Mouse (Mus musculus): ENCODE measurements at regions not wholly inside any gene's neighbourhood (a gene's known extent, or its start where the extent isn't known, plus 50 kb on each side); places are given as distances from the start of the nearest gene placed in this dataset.
A peak's percentile ranks its signal among the peaks of the same experiment; 100 is the strongest.

DNA sequence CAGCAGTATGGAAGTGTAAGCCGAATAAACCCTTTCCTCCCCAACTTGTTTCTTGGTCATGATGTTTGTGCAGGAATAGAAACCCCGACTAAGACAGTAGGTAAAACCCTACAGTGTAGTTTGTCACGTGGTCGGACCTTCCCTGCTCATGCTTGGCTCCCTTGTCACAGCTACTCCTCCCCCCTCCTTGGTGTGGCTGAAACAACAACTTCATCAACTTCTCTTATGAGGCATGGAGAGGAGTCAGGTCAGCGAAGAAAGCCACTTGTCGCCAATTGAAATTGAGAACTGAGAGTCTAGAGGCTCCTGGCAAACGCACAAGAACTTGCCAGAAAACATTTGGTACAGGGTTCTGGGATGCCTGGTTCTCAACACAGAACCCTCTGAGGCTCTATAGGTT, 214.1 kb downstream of the 4933412E24Rik start:
- ATAC-seq (replicated peaks; ENCODE audit: insufficient number of reproducible peaks, low FRiP score, low TSS enrichment, poor library complexity, severe bottlenecking) = peak; percentile 55; the same call in 1 of the 2 replicates

GRCm38 (mm10) chr15:59799124-59799815, 217.1 kb downstream of the 4933412E24Rik start:
- no peak for ATAC-seq (replicated peaks; ENCODE audit: insufficient number of reproducible peaks, low FRiP score, low TSS enrichment, poor library complexity, severe bottlenecking)

- no peak for ATAC-seq (replicated peaks; ENCODE audit: insufficient number of reproducible peaks, low FRiP score, low TSS enrichment, poor library complexity, severe bottlenecking)
Measured at GRCm38 (mm10) chr15:59798486-59798885, 217.9 kb downstream of the 4933412E24Rik start.

DNA sequence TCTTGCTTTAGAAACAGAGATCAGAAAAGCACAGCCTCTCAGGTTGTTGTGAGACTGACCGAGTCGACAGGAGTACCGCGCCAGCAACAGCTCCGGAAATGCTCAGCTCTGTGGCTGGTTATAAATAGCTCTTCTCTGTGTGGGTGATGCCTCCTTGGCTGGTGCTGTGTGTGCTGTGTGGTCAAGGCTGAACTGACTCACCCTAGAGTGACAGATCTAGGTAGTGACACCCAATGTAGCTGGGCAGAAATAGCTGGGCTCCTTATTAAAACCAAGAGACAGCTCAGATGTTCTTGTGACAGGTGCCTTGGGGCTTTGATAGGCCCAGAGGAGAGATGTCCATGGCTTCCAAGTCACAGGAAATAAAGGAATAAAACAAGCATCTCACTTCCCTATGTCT, 220.7 kb downstream of the 4933412E24Rik start:
- peak; percentile 98 for ATAC-seq (replicated peaks; ENCODE audit: insufficient number of reproducible peaks, low FRiP score, low TSS enrichment, poor library complexity, severe bottlenecking)

GRCm38 (mm10) chr15:59794871-59795270, 221.5 kb downstream of the 4933412E24Rik start:
- no peak for ATAC-seq (replicated peaks; ENCODE audit: insufficient number of reproducible peaks, low FRiP score, low TSS enrichment, poor library complexity, severe bottlenecking)

GRCm38 (mm10) chr15:59786706-59787425, 229.5 kb downstream of the 4933412E24Rik start:
- no peak for ATAC-seq (replicated peaks; ENCODE audit: insufficient number of reproducible peaks, low FRiP score, low TSS enrichment, poor library complexity, severe bottlenecking)

- no peak for ATAC-seq (replicated peaks; ENCODE audit: insufficient number of reproducible peaks, low FRiP score, low TSS enrichment, poor library complexity, severe bottlenecking)
Measured at GRCm38 (mm10) chr15:59785981-59786380, 230.4 kb downstream of the 4933412E24Rik start.

DNA sequence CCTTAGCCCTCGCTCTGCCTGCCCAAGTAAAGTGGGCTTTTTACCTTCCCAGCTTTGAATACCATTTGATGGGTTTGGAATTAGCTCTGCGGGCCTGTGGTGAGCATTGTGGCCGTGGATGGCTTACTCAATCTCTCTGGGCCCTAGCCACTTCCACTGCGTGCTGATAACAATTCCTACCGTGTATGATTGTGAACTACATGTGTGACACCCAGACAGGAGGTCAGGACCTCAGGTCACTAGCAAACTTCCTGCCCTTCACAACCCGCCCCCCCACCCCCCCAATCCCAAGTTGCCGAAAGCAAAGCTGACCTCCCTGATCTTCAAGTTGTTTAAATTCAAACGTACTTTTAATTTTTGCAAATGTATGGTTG, 231.9 kb downstream of the 4933412E24Rik start:
- no peak; the same call in 1 of the 2 replicates for ATAC-seq (replicated peaks; ENCODE audit: insufficient number of reproducible peaks, low FRiP score, low TSS enrichment, poor library complexity, severe bottlenecking)

GRCm38 (mm10) chr15:59783782-59784555, 232.4 kb downstream of the 4933412E24Rik start:
- ATAC-seq (replicated peaks; ENCODE audit: insufficient number of reproducible peaks, low FRiP score, low TSS enrichment, poor library complexity, severe bottlenecking) = peak; percentile 83

GRCm38 (mm10) chr15:59783393-59783781, 233.0 kb downstream of the 4933412E24Rik start:
- ATAC-seq (replicated peaks; ENCODE audit: insufficient number of reproducible peaks, low FRiP score, low TSS enrichment, poor library complexity, severe bottlenecking) = no peak

DNA sequence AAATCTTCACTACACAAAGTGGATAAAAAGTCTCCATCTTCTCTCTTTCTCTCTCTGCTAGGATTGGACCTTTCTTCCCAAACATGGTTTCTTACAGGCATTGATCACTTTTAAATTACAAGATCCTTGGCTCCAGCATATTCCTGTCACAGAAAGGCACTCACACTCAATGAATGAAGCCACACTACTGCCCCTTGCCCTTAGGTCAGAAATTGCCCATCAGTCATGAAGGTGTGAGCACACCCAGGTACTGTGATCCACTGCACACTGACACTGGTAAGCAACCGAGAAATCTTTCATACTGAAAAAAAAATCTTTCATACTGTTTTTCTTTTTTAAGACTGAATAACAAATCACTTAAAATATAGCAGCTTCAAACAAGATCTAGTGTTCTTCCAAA, 235.9 kb downstream of the 4933412E24Rik start:
- ATAC-seq (replicated peaks; ENCODE audit: insufficient number of reproducible peaks, low FRiP score, low TSS enrichment, poor library complexity, severe bottlenecking) = no peak

GRCm38 (mm10) chr15:59777307-59777871, 239.0 kb downstream of the 4933412E24Rik start:
- ATAC-seq (replicated peaks; ENCODE audit: insufficient number of reproducible peaks, low FRiP score, low TSS enrichment, poor library complexity, severe bottlenecking) = no peak

GRCm38 (mm10) chr15:59775781-59776180, 240.6 kb downstream of the 4933412E24Rik start:
- ATAC-seq (replicated peaks; ENCODE audit: insufficient number of reproducible peaks, low FRiP score, low TSS enrichment, poor library complexity, severe bottlenecking) = no peak

DNA sequence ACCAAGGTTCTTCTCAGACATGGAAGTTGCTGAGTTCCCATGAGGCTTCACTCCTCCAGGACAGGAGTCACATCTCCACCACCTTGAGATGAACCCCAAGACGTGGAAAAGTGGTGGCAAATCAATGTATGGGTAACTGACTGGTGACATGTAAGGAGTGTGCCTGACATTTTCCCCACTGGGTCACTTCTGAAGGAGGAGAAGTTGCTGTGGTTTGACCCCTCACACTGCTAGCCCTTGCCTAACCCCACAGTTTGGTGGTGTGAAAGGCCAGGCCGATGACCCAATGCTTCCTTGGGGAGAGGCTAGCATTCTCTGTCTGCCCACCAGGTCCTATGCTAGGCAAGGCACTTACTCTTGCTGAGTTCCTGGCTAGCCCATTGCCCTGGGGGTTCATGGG, 242.4 kb downstream of the 4933412E24Rik start:
- ATAC-seq (replicated peaks; ENCODE audit: insufficient number of reproducible peaks, low FRiP score, low TSS enrichment, poor library complexity, severe bottlenecking) = peak; percentile 89

- ATAC-seq (replicated peaks; ENCODE audit: insufficient number of reproducible peaks, low FRiP score, low TSS enrichment, poor library complexity, severe bottlenecking) = peak; percentile 63
Measured at GRCm38 (mm10) chr15:59772595-59772994, 243.8 kb downstream of the 4933412E24Rik start.

- ATAC-seq (replicated peaks; ENCODE audit: insufficient number of reproducible peaks, low FRiP score, low TSS enrichment, poor library complexity, severe bottlenecking) = peak; percentile 38; the same call in 1 of the 2 replicates
Measured at GRCm38 (mm10) chr15:59762061-59762460, 254.4 kb downstream of the 4933412E24Rik start.

GRCm38 (mm10) chr15:59760490-59760889, 255.9 kb downstream of the 4933412E24Rik start:
- no peak for ATAC-seq (replicated peaks; ENCODE audit: insufficient number of reproducible peaks, low FRiP score, low TSS enrichment, poor library complexity, severe bottlenecking)

GRCm38 (mm10) chr15:59759566-59759965, 256.8 kb downstream of the 4933412E24Rik start:
- peak; percentile 92 for ATAC-seq (replicated peaks; ENCODE audit: insufficient number of reproducible peaks, low FRiP score, low TSS enrichment, poor library complexity, severe bottlenecking)

GRCm38 (mm10) chr15:59758971-59759370, 257.4 kb downstream of the 4933412E24Rik start:
- ATAC-seq (replicated peaks; ENCODE audit: insufficient number of reproducible peaks, low FRiP score, low TSS enrichment, poor library complexity, severe bottlenecking) = no peak
